Mouse (Mus musculus): ENCODE measurements around the gene Klf13. TPM values are rescaled to one million over a fixed set of nuclear protein-coding genes. Genes with fewer than 3 reads are reported as not detected.

Gene Klf13
- polyA plus RNA-seq, 1 experiment from 2014 or later = 23.1 TPM

GRCm38 (mm10) chr7:63952077-63952898, 13.6 kb upstream of the Klf13 start:
- H3K4me1 ChIP-seq (ENCODE audit: control insufficient read depth, insufficient read depth, low read length) = no peaks in the 10 kb centered on the region
- H3K4me2 ChIP-seq (ENCODE audit: low read depth, low read length) = no peak overlapping the region
- 65% methylated on average over 7 of the region's 7 CpGs for WGBS
- ATAC-seq = no peak
- H3K36me3 ChIP-seq (ENCODE audit: control insufficient read depth, insufficient read depth, low read length) = no peaks in the 10 kb centered on the region
- no peak overlapping the region for H3K27ac ChIP-seq (ENCODE audit: low read length)
- H3K27me3 ChIP-seq (replicated peaks; ENCODE audit: control insufficient read depth, insufficient read depth, low read length) = no peaks in the 10 kb centered on the region
- H3K4me3 ChIP-seq (ENCODE audit: low read length) = no peak overlapping the region
- H3K9me3 ChIP-seq (ENCODE audit: control insufficient read depth, low read length) = no peaks in the 10 kb centered on the region
- H3K9ac ChIP-seq (ENCODE audit: low read depth, low read length) = no peak overlapping the region

DNA sequence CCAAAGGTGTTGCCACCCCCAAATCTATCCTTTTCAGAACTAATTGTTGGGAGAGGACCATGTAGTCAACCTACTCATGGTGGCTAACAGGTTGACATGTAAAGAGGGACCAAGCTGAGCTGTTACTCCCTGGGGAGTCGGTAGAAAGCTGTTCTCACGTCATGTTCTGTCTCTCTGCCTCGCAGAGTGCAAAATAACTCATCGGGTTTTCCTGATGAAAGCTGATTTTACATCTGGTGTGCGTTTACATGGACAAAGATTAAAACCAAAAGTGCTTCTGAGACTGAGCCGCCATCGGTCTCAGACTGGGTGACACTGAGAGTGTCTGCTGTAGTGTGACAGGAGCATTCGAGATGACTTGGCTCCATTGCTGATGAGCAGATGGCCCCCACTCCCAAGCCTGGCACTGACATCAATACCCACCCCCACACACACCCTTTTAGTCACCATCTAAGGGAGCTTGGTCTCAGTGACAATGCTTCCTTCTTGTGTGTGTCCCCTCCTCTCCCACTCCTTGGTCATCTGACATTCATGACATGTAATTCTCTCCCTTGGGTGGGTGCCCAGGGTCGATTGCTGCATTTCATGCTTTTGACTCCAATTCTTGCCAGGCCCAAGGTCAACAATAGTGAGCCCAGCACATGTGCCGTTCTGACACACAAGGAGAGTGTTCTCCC, 12.4 kb upstream of the Klf13 start:
- no peak overlapping the region for H3K27ac ChIP-seq (ENCODE audit: low read length)
- no peak for ATAC-seq
- H3K9ac ChIP-seq (ENCODE audit: low read depth, low read length) = no peak overlapping the region
- H3K9me3 ChIP-seq (ENCODE audit: control insufficient read depth, low read length) = no peaks in the 10 kb centered on the region
- no peaks in the 10 kb centered on the region for H3K4me1 ChIP-seq (ENCODE audit: control insufficient read depth, insufficient read depth, low read length)
- 79% methylated on average over 10 of the region's 10 CpGs for WGBS
- no peaks in the 10 kb centered on the region for H3K36me3 ChIP-seq (ENCODE audit: control insufficient read depth, insufficient read depth, low read length)
- H3K27me3 ChIP-seq (replicated peaks; ENCODE audit: control insufficient read depth, insufficient read depth, low read length) = no peaks in the 10 kb centered on the region
- no peak overlapping the region for H3K4me2 ChIP-seq (ENCODE audit: low read depth, low read length)
- no peak overlapping the region for H3K4me3 ChIP-seq (ENCODE audit: low read length)

- no peak overlapping the region for H3K9ac ChIP-seq (ENCODE audit: low read depth, low read length)
- ATAC-seq = no peak
- H3K4me1 ChIP-seq (ENCODE audit: control insufficient read depth, insufficient read depth, low read length) = no peaks in the 10 kb centered on the region
- WGBS = 55% methylated on average over 3 of the region's 3 CpGs
- no peak overlapping the region for H3K4me2 ChIP-seq (ENCODE audit: low read depth, low read length)
- no peak overlapping the region for H3K4me3 ChIP-seq (ENCODE audit: low read length)
- H3K36me3 ChIP-seq (ENCODE audit: control insufficient read depth, insufficient read depth, low read length) = no peaks in the 10 kb centered on the region
- H3K27me3 ChIP-seq (replicated peaks; ENCODE audit: control insufficient read depth, insufficient read depth, low read length) = no peaks in the 10 kb centered on the region
- H3K9me3 ChIP-seq (ENCODE audit: control insufficient read depth, low read length) = no peaks in the 10 kb centered on the region
- H3K27ac ChIP-seq (ENCODE audit: low read length) = no peak overlapping the region
Measured at GRCm38 (mm10) chr7:63949176-63949575, 10.5 kb upstream of the Klf13 start.

GRCm38 (mm10) chr7:63947514-63948487, 9.1 kb upstream of the Klf13 start:
- peak; percentile 50; the same call in 1 of the 2 replicates for ATAC-seq
- H3K4me1 ChIP-seq (ENCODE audit: control insufficient read depth, insufficient read depth, low read length) = no peaks in the 10 kb centered on the region
- no peak overlapping the region for H3K27ac ChIP-seq (ENCODE audit: low read length)
- no peaks in the 10 kb centered on the region for H3K9me3 ChIP-seq (ENCODE audit: control insufficient read depth, low read length)
- no peaks in the 10 kb centered on the region for H3K36me3 ChIP-seq (ENCODE audit: control insufficient read depth, insufficient read depth, low read length)
- no peak overlapping the region for H3K9ac ChIP-seq (ENCODE audit: low read depth, low read length)
- 53% methylated on average over 11 of the region's 11 CpGs for WGBS
- H3K27me3 ChIP-seq (replicated peaks; ENCODE audit: control insufficient read depth, insufficient read depth, low read length) = no peaks in the 10 kb centered on the region
- H3K4me2 ChIP-seq (ENCODE audit: low read depth, low read length) = no peak overlapping the region
- H3K4me3 ChIP-seq (ENCODE audit: low read length) = no peak overlapping the region

GRCm38 (mm10) chr7:63943946-63944345, 5.2 kb upstream of the Klf13 start:
- H3K4me3 ChIP-seq (ENCODE audit: low read length) = no peak overlapping the region
- H3K9me3 ChIP-seq (ENCODE audit: control insufficient read depth, low read length) = no peaks in the 10 kb centered on the region
- no peak overlapping the region for H3K4me2 ChIP-seq (ENCODE audit: low read depth, low read length)
- no peak overlapping the region for H3K27ac ChIP-seq (ENCODE audit: low read length)
- ATAC-seq = no peak
- 52% methylated on average over 2 of the region's 2 CpGs for WGBS
- H3K9ac ChIP-seq (ENCODE audit: low read depth, low read length) = no peak overlapping the region
- no peaks in the 10 kb centered on the region for H3K27me3 ChIP-seq (replicated peaks; ENCODE audit: control insufficient read depth, insufficient read depth, low read length)
- 0 out of 2 replicates have a peak, but pooled peaks cover 2% of the 10 kb centered on the region for H3K4me1 ChIP-seq (ENCODE audit: control insufficient read depth, insufficient read depth, low read length)
- H3K36me3 ChIP-seq (ENCODE audit: control insufficient read depth, insufficient read depth, low read length) = no peaks in the 10 kb centered on the region

GRCm38 (mm10) chr7:63941501-63941900, 2.8 kb upstream of the Klf13 start:
- Histone ChIP-seq H3K4me2 (ENCODE audit: low read depth, low read length) (no peak overlapping the region), H3K27me3 (replicated peaks; ENCODE audit: control insufficient read depth, insufficient read depth, low read length) (no peaks in the 10 kb centered on the region), H3K9me3 (ENCODE audit: control insufficient read depth, low read length) (no peaks in the 10 kb centered on the region), H3K4me1 (ENCODE audit: control insufficient read depth, insufficient read depth, low read length) (0 out of 2 replicates have a peak, but pooled peaks cover 2% of the 10 kb centered on the region), H3K27ac (ENCODE audit: low read length) (no peak overlapping the region), H3K4me3 (ENCODE audit: low read length) (no peak overlapping the region), H3K36me3 (ENCODE audit: control insufficient read depth, insufficient read depth, low read length) (no peaks in the 10 kb centered on the region), H3K9ac (ENCODE audit: low read depth, low read length) (no peak overlapping the region)
- ATAC-seq = no peak
- 85% methylated on average over 4 of the region's 4 CpGs for WGBS

- H3K4me2 ChIP-seq (ENCODE audit: low read depth, low read length) = no peak overlapping the region
- no peaks in the 10 kb centered on the region for H3K9me3 ChIP-seq (ENCODE audit: control insufficient read depth, low read length)
- no peak overlapping the region for H3K4me3 ChIP-seq (ENCODE audit: low read length)
- no peaks in the 10 kb centered on the region for H3K36me3 ChIP-seq (ENCODE audit: control insufficient read depth, insufficient read depth, low read length)
- no peaks in the 10 kb centered on the region for H3K27me3 ChIP-seq (replicated peaks; ENCODE audit: control insufficient read depth, insufficient read depth, low read length)
- 87% methylated on average over 3 of the region's 3 CpGs for WGBS
- peaks cover 4% of the 10 kb centered on the region; the same call in 1 of the 2 replicates for H3K4me1 ChIP-seq (ENCODE audit: control insufficient read depth, insufficient read depth, low read length)
- no peak overlapping the region for H3K9ac ChIP-seq (ENCODE audit: low read depth, low read length)
- no peak for ATAC-seq
- no peak overlapping the region for H3K27ac ChIP-seq (ENCODE audit: low read length)
Measured at GRCm38 (mm10) chr7:63941050-63941449, 2.3 kb upstream of the Klf13 start.

DNA sequence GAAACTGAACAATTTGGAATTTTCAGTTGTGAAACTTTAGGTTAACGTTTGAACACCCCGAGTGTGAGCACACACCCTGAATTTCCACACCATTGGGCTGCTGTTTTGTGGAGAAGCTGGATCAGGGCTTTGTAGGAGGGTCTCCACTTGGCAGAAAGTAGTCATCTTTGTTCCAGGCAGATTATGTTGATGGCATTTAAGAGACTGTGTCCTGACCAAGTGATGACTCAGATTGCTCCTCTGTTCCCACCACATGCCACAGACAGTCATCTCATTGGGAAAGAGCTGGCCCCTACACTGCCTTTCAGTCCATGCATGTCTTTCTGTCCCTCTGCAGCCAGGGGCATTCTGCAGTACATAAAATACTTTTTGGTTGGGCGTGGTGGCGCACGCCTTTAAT, 1.6 kb upstream of the Klf13 start:
- peaks cover 11% of the 10 kb centered on the region; the same call in 1 of the 2 replicates for H3K4me1 ChIP-seq (ENCODE audit: control insufficient read depth, insufficient read depth, low read length)
- H3K9ac ChIP-seq (ENCODE audit: low read depth, low read length) = no peak overlapping the region
- WGBS = 89% methylated on average over 5 of the region's 5 CpGs
- H3K4me3 ChIP-seq (ENCODE audit: low read length) = no peak overlapping the region
- H3K27ac ChIP-seq (ENCODE audit: low read length) = no peak overlapping the region
- no peaks in the 10 kb centered on the region for H3K36me3 ChIP-seq (ENCODE audit: control insufficient read depth, insufficient read depth, low read length)
- H3K27me3 ChIP-seq (replicated peaks; ENCODE audit: control insufficient read depth, insufficient read depth, low read length) = no peaks in the 10 kb centered on the region
- H3K9me3 ChIP-seq (ENCODE audit: control insufficient read depth, low read length) = no peaks in the 10 kb centered on the region
- no peak for ATAC-seq
- no peak overlapping the region for H3K4me2 ChIP-seq (ENCODE audit: low read depth, low read length)

Measured in intestine, embryonic 16.5 days (tissue).